Mouse (Mus musculus) MEL (cell line): ENCODE measurements around the gene Slc39a1. TPM values are rescaled to one million over a fixed set of nuclear protein-coding genes. Genes with fewer than 3 reads are reported as not detected.
"Not testable (repeated sequence)": the region's sequence is repeated elsewhere in the genome, so short reads cannot be mapped to it uniquely, and the experiment has no call there.

Source experiments
- DNase-seq: peaks from one replicate; pipeline ENCODE4 v3.0.0; 2011; ENCODE audit warnings: low read depth, low spot score
- H3K27ac ChIP-seq: 2 replicates; pipeline ENCODE4 v1.5.1; 2012; ENCODE audit warnings: low read depth, mild to moderate bottlenecking, control low read depth, low read length, moderate library complexity; ENCODE audit not compliant: control insufficient read depth
- H3K27me3 ChIP-seq, 2 experiments: fragments of 150-350 bp in 1 of 2; sonication (generic) in 1 of 2; 2 replicates each; pipeline ENCODE4 v1.6.1; 2012; ENCODE audit warnings: low read length in 2 of 2, mild to moderate bottlenecking in 2 of 2, improper control_type of control experiment in 1 of 2, moderate library complexity in 1 of 2; ENCODE audit not compliant: insufficient read depth in 2 of 2, control insufficient read depth in 1 of 2
- H3K36me3 ChIP-seq, 2 experiments: 2 replicates each; pipeline ENCODE4 v1.6.1; 2012 to 2014; ENCODE audit warnings: low read length in 2 of 2, improper control_type of control experiment in 1 of 2, inconsistent platforms in 1 of 2, mild to moderate bottlenecking in 1 of 2; ENCODE audit not compliant: insufficient read depth in 2 of 2, control insufficient read depth in 1 of 2
- H3K4me1 ChIP-seq, 2 experiments: fragments of 150-350 bp in 1 of 2; sonication (generic) in 1 of 2; 2 replicates each; pipeline ENCODE4 v1.6.1; 2012; ENCODE audit warnings: low read length in 2 of 2, improper control_type of control experiment in 1 of 2, mild to moderate bottlenecking in 1 of 2; ENCODE audit not compliant: insufficient read depth in 2 of 2, control insufficient read depth in 1 of 2
- H3K4me3 ChIP-seq, 2 experiments: fragments of 150-350 bp in 1 of 2; sonication (generic) in 1 of 2; 2 replicates each; pipeline ENCODE4 v1.5.1; 2012; ENCODE audit warnings: low read depth in 2 of 2, low read length in 2 of 2, mild to moderate bottlenecking in 2 of 2, moderate library complexity in 2 of 2, control low read depth in 1 of 2, improper control_type of control experiment in 1 of 2; ENCODE audit not compliant: control insufficient read depth in 1 of 2, insufficient read depth in 1 of 2
- H3K79me2 ChIP-seq: 2 replicates; pipeline ENCODE4 v1.6.1; 2012; ENCODE audit warnings: mild to moderate bottlenecking, low read length, moderate library complexity; ENCODE audit not compliant: control insufficient read depth, poor library complexity, insufficient read depth
- H3K9ac ChIP-seq: 2 replicates; pipeline ENCODE4 v1.6.1; 2012; ENCODE audit warnings: low read depth, mild to moderate bottlenecking, control low read depth, low read length, moderate library complexity; ENCODE audit not compliant: control insufficient read depth, poor library complexity, severe bottlenecking
- H3K9me3 ChIP-seq: fragments of 150-350 bp; sonication (generic); replicated peaks from 2 replicates; pipeline ENCODE4 v1.6.1; 2012; ENCODE audit warnings: mild to moderate bottlenecking, low read length, improper control_type of control experiment, moderate library complexity; ENCODE audit not compliant: insufficient read depth
- CHD1 ChIP-seq: IDR thresholded peaks from 2 replicates; pipeline ENCODE4 v1.6.1; 2012; ENCODE audit warnings: low read depth, mild to moderate bottlenecking, inconsistent platforms, low read length, improper control_type of control experiment
- CTCF ChIP-seq, 3 experiments: IDR thresholded peaks in 2 of 3; conservative IDR thresholded peaks in 1 of 3; 2 replicates each; pipeline ENCODE4 v1.5.1; 2011 to 2012; ENCODE audit warnings: low read length in 3 of 3, low read depth in 2 of 3, mild to moderate bottlenecking in 2 of 3, improper control_type of control experiment in 1 of 3, inconsistent platforms in 1 of 3, mixed read lengths in 1 of 3, moderate library complexity in 1 of 3; ENCODE audit not compliant: control insufficient read depth in 1 of 3, insufficient read depth in 1 of 3, poor library complexity in 1 of 3, severe bottlenecking in 1 of 3
- ETS1 ChIP-seq: IDR thresholded peaks from 2 replicates; pipeline ENCODE4 v1.6.1; 2012; ENCODE audit warnings: low read depth, mild to moderate bottlenecking, inconsistent platforms, low read length, improper control_type of control experiment, moderate library complexity
- GATA1 ChIP-seq: IDR thresholded peaks from 2 replicates; pipeline ENCODE4 v1.6.1; 2011; ENCODE audit warnings: low read depth, low read length, improper control_type of control experiment
- HCFC1 ChIP-seq: IDR thresholded peaks from 2 replicates; pipeline ENCODE4 v1.6.1; 2012; ENCODE audit warnings: low read depth, mild to moderate bottlenecking, inconsistent platforms, low read length, improper control_type of control experiment, moderate library complexity
- KAT2A ChIP-seq: conservative IDR thresholded peaks from 2 replicates; pipeline ENCODE4 v1.6.1; 2012; ENCODE audit warnings: low read depth, low read length, improper control_type of control experiment, inconsistent platforms
- MAFK ChIP-seq: IDR thresholded peaks from 2 replicates; pipeline ENCODE4 v1.6.1; 2011; ENCODE audit warnings: low read depth, mild to moderate bottlenecking, low read length, improper control_type of control experiment, borderline replicate concordance
- MAX ChIP-seq: IDR thresholded peaks from 2 replicates; pipeline ENCODE4 v1.6.1; 2011; ENCODE audit warnings: low read length, improper control_type of control experiment
- MAZ ChIP-seq: IDR thresholded peaks from 2 replicates; pipeline ENCODE4 v1.6.1; 2012; ENCODE audit warnings: low read depth, mild to moderate bottlenecking, inconsistent platforms, low read length, improper control_type of control experiment
- MXI1 ChIP-seq: IDR thresholded peaks from 2 replicates; pipeline ENCODE4 v1.6.1; 2011; ENCODE audit warnings: mild to moderate bottlenecking, low read depth, low read length, improper control_type of control experiment
- MYC ChIP-seq: IDR thresholded peaks from 2 replicates; pipeline ENCODE4 v1.6.1; 2011; ENCODE audit warnings: low read depth, mild to moderate bottlenecking, low read length, improper control_type of control experiment, moderate library complexity
- NELFE ChIP-seq: IDR thresholded peaks from 2 replicates; pipeline ENCODE4 v1.6.1; 2011; ENCODE audit warnings: low read depth, low read length, improper control_type of control experiment
- POLR2A ChIP-seq, 2 experiments: IDR thresholded peaks; 2 replicates each; pipeline ENCODE4 v1.6.1; 2011 to 2012; ENCODE audit warnings: low read length in 2 of 2, mild to moderate bottlenecking in 2 of 2, control low read depth in 1 of 2, improper control_type of control experiment in 1 of 2, low read depth in 1 of 2, moderate library complexity in 1 of 2; ENCODE audit not compliant: control insufficient read depth in 1 of 2, insufficient read depth in 1 of 2, poor library complexity in 1 of 2
- RAD21 ChIP-seq: IDR thresholded peaks from 2 replicates; pipeline ENCODE4 v1.6.1; 2011; ENCODE audit warnings: mild to moderate bottlenecking, low read depth, low read length, improper control_type of control experiment
- RCOR1 ChIP-seq: IDR thresholded peaks from 2 replicates; pipeline ENCODE4 v1.6.1; 2012; ENCODE audit warnings: low read depth, mild to moderate bottlenecking, inconsistent platforms, low read length, improper control_type of control experiment
- SIN3A ChIP-seq: IDR thresholded peaks from 2 replicates; pipeline ENCODE4 v1.6.1; 2012; ENCODE audit warnings: low read length, improper control_type of control experiment, inconsistent platforms
- SMC3 ChIP-seq: IDR thresholded peaks from 2 replicates; pipeline ENCODE4 v1.6.1; 2011; ENCODE audit warnings: low read depth, low read length, improper control_type of control experiment
- TCF12 ChIP-seq: IDR thresholded peaks from 2 replicates; pipeline ENCODE4 v1.6.1; 2014; ENCODE audit warnings: low read depth, mild to moderate bottlenecking, inconsistent platforms, low read length, improper control_type of control experiment, moderate library complexity
- UBTF ChIP-seq: IDR thresholded peaks from 2 replicates; pipeline ENCODE4 v1.6.1; 2012; ENCODE audit warnings: low read depth, mild to moderate bottlenecking, inconsistent platforms, low read length, improper control_type of control experiment, moderate library complexity, borderline replicate concordance; ENCODE audit not compliant: insufficient read depth
- USF1 ChIP-seq: IDR thresholded peaks from 2 replicates; pipeline ENCODE4 v1.6.1; 2014; ENCODE audit warnings: low read depth, mild to moderate bottlenecking, inconsistent platforms, low read length, improper control_type of control experiment, moderate library complexity
- USF2 ChIP-seq, 2 experiments: IDR thresholded peaks; 2 replicates each; pipeline ENCODE4 v1.6.1; 2011 to 2012; ENCODE audit warnings: improper control_type of control experiment in 2 of 2, low read length in 2 of 2, borderline replicate concordance in 1 of 2, inconsistent platforms in 1 of 2, low read depth in 1 of 2, mild to moderate bottlenecking in 1 of 2; ENCODE audit not compliant: insufficient read depth in 1 of 2
- ZKSCAN1 ChIP-seq: IDR thresholded peaks from 2 replicates; pipeline ENCODE4 v1.6.1; 2012; ENCODE audit warnings: low read depth, mild to moderate bottlenecking, inconsistent platforms, low read length, improper control_type of control experiment, moderate library complexity
- ZNF384 ChIP-seq: IDR thresholded peaks from 2 replicates; pipeline ENCODE4 v1.6.1; 2012; ENCODE audit warnings: low read depth, mild to moderate bottlenecking, inconsistent platforms, low read length, improper control_type of control experiment
- polyA plus RNA-seq, 2 experiments: library from polyadenylated mRNA; stranded (reverse) in 1 of 2; unstranded in 1 of 2; fragments of >175 nt in 1 of 2; fragments of >200 nt in 1 of 2; gene quantifications; 2 replicates each; pipeline versions ENCODE4 v1.2.1 to v1.2.4; 2012; ENCODE audit warnings: low replicate concordance in 2 of 2, low read depth in 1 of 2; ENCODE audit not compliant: insufficient read length in 2 of 2, insufficient read depth in 1 of 2, missing spikeins in 1 of 2
- total RNA-seq: library from RNA; depleted of rRNA; stranded (reverse); fragments of 300-350 nt; gene quantifications from 2 replicates; pipeline ENCODE4 v1.2.3, GENCODE M21; 2012

Slc39a1 gene
- total and polyA plus RNA-seq, 3 experiments: 58.5 to 80.5 (median 61.7) TPM

DNA sequence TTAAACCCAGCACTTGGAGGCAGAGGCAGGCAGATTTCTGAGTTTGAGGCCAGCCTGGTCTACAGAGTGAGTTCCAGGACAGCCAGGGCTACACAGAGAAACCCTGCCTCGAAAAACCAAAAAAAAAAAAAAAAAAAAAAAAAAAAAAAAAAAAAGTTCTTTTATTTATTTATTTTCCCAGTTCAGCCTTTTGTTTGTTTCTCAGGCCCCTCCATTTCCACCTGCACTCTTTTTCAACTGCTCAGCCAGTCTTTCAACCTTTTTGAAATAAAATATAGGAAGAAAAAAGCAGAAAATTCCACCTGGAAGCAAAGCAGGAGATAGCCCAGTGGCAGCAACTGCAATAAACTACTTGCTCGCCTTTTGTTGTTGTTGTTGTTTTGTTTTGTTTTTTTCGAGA is 41.4 kb downstream of the Slc39a1 start:
- H3K9me3 ChIP-seq, H3K36me3 ChIP-seq, H3K27ac ChIP-seq, H3K4me3 ChIP-seq, H3K27me3 ChIP-seq, H3K4me1 ChIP-seq, H3K9ac ChIP-seq, DNase-seq: not testable (repeated sequence)
- peaks cover 14% of the 10 kb centered on the region for H3K79me2 ChIP-seq
- peak; percentile 82 for TF ChIP-seq ZNF384

DNA sequence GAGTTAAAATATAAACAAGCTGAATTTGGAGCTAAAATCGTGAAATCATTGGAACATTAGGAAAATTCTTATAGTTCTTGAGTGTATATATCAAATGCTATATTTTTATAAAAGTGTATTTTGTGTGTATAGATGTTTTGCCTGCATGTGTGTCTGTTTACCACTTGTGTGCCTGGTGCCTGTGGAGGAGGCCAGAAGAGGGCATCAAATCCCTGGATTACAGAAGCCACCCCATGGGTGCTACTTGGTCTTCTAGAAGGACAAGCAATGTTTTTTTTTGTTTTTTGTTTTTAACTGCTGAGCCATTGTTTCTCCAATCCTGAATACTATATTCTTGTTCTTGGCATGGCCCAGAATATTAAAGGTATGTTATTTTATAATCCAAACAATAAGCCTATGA is 42.6 kb downstream of the Slc39a1 start:
- H3K27me3 ChIP-seq: no peaks in the 10 kb centered on the region
- peaks cover 11 to 12% of the 10 kb centered on the region in 2 experiments for H3K4me1 ChIP-seq
- peaks cover 26% of the 10 kb centered on the region for H3K79me2 ChIP-seq
- no peak overlapping the region for H3K27ac ChIP-seq
- no peak for DNase-seq
- peaks cover 0 to 20% of the 10 kb centered on the region in 2 experiments; a peak in 2 of 4 replicates for H3K36me3 ChIP-seq
- no peak overlapping the region for H3K9ac ChIP-seq
- no peak for TF ChIP-seq POLR2A (IDR thresholded peaks at IDR 0.05; ENCODE audit: control insufficient read depth in 1 of 2, insufficient read depth in 1 of 2, low read depth in 1 of 2, low read length in 2 of 2, poor library complexity in 1 of 2)
- TF ChIP-seq SIN3A: peak; percentile 28; the same call in 1 of the 2 replicates
- TF ChIP-seq HCFC1: no peak
- TF ChIP-seq ZKSCAN1: no peak
- peak; percentile 9; the same call in 1 of the 2 replicates for TF ChIP-seq SMC3
- no peak for TF ChIP-seq KAT2A
- peak; percentile 12 for TF ChIP-seq RAD21
- TF ChIP-seq MXI1: peak; percentile 32; the same call in 1 of the 2 replicates
- TF ChIP-seq GATA1: no peak
- no peak for TF ChIP-seq NELFE
- TF ChIP-seq CTCF (IDR thresholded peaks at IDR 0.05 in 2 of 3, conservative IDR thresholded peaks at IDR 0.05 in 1 of 3; ENCODE audit: control insufficient read depth in 1 of 3, insufficient read depth in 1 of 3, low read depth in 2 of 3, low read length in 3 of 3, poor library complexity in 1 of 3, severe bottlenecking in 1 of 3): peak in 2 of 3 experiments; percentile 11 to 13; a peak in 1 of 6 replicates
- H3K9me3 ChIP-seq: no peaks in the 10 kb centered on the region
- no peak overlapping the region for H3K4me3 ChIP-seq

GRCm38 (mm10) chr3:90291982-90292344 is 44.0 kb downstream of the Slc39a1 start:
- no peak for DNase-seq
- H3K36me3 ChIP-seq: peaks cover 0 to 31% of the 10 kb centered on the region in 2 experiments; a peak in 2 of 4 replicates
- peaks cover 39% of the 10 kb centered on the region for H3K79me2 ChIP-seq
- TF ChIP-seq ETS1 (no peak), UBTF (no peak), MAZ (no peak), USF1 (0 out of 2 replicates have a peak, but pooled peaks have one; percentile 36), RCOR1 (0 out of 2 replicates have a peak, but pooled peaks have one; percentile 37), MYC (peak; percentile 69; the same call in 1 of the 2 replicates), MAX (peak; percentile 73), USF2 (IDR thresholded peaks at IDR 0.05; ENCODE audit: borderline replicate concordance in 1 of 2, insufficient read depth in 1 of 2, low read depth in 1 of 2, low read length in 2 of 2) (no peak), ZKSCAN1 (no peak), MXI1 (peak; percentile 86), MAFK (0 out of 2 replicates have a peak, but pooled peaks have one; percentile 10), SMC3 (no peak), TCF12 (no peak), CHD1 (peak; percentile 91)
- TF ChIP-seq, all 39 proteins: peak for 7
- H3K9me3 ChIP-seq: no peaks in the 10 kb centered on the region
- peak overlapping the region; percentile 72 to 86 for H3K4me3 ChIP-seq
- H3K27me3 ChIP-seq: no peaks in the 10 kb centered on the region
- peak overlapping the region; percentile 94 for H3K9ac ChIP-seq
- peaks cover 14 to 15% of the 10 kb centered on the region in 2 experiments for H3K4me1 ChIP-seq
- peak overlapping the region; percentile 97 for H3K27ac ChIP-seq
